Mouse (Mus musculus): Measurements from ENCODE around the gene Spaca3.

The Spaca3 gene

DNA sequence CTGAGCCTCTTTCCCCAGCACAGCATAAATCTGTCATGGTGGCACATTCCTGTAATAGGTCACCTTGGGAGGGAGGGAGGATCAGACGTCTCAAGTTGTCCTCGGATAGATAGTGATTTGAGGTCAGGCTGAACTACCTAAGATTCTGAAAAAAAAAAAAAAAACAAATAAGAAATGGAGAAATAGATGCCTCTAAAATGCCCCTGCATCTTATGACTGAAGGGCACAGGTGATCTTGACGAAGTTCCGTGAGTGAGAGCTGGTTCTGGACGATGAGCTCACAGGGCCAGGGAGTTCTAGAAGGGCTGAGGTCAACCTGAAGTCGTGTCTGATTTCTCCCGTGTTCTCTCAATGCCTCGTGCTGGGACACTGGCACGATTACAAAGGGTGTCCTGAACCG is at the start of gene Spaca3:
Gene Spaca3, plus strand, starts transcription at position 301 of the 400 bp plus-strand sequence.
- DNase-seq = no peak

DNA sequence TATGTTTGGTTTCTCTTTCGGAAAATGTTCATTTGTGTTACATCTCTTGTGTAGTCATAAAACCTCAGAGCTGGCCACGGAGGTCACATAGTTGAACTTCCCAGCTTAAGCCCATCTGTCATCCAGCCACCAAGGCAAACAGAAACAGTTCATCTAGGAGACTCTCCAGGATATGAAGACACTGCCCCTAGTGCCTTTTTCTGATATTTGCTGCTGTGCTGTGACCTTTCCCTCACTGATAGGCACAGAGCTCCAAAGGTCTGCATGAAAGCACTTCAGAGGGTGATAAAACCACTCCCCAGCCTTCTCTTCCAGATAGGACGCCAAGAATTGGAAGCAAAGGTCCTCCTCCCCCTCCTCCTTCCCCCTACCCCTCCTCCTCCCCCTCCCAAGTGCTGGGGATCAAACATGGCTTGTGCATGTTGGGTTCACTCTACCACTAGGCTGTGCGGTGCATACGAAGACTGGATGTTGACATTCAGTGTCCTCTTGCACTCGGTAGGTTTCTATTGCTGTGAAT is 49.6 kb upstream of the Spaca3 start:
- DNase-seq = peak in 1 of 2 experiments; percentile 26

DNA sequence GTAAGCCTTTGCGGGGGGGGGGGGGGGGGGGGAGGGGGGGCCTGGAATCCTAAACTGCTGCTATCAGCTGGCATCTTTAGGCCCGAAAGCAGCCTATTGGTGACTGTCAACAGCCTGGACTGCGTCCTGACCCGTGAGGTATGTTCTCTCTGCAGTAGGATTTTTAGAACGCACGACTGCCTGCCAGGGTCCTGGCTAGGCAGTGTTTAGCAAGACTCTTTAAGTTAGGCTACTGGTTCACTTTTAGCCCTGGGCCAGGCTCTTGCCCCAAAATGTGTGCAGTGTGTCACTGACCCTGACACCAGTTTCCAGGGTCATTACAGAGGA is 48.5 kb upstream of the Spaca3 start:
- no peak for DNase-seq

DNA sequence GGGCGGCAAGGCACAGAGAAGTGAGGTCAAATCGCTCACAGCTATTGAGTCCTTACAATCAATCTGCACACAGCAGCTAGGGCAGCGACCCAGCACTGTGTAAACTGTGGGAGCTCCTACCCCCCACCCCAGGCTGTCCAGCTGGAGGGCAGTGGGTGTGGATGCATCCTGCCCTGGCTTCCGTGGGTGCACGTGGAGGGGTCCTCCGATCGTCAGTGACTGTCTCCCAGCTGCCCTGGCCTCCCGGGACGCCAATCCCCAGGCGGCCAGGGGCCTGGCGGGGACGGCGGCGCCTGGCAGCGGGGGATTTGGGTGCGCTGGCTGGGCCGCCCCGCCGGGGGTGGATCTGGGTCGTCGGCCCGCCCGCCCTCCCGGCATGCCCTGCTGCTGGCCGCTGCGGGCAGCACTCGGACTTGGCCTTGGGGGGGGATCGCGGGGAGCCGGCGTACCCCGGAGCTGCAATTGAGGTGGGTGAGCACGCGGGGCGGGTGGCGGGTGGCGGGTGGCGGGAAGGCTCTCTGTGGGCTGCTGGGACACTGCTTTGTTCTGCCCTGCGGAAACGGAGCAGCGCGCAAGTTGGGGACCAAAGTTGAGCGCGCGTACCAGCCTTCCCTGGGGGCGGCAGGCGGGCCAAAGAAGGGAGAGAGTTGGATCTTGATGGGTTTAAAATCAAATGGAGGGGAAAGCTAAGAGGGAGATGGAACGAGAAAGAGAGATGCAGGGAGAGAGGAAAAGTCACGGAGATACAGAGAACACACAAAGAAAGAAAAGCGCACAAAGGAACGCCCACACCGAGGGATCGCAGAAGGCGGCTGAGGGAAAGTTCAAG is 48.0 kb upstream of the Spaca3 start, which contains the start of gene Tmem98:
Gene Tmem98, plus strand, starts transcription at position 183 of the 829 bp plus-strand sequence.
- DNase-seq = peak; percentile 33 to 34

DNA sequence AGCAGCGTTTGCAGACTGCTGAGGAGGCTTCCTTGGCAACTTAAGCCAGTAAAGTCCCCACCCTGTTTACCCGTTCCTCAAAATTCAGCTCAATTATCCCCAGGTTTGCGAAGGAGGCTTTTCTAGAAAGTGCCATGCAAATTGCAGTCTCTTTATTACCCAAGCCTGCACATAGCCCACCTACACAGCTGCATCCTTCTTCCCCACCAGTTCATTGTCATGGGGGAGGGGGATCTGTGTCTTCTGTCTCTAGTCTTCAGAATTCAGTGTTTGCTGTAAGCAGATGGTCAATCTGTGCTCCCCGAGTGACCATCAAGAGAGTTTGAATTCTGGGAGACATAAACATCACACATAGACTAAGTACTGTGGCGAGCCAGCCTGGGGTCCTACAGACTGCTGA is 47.0 kb upstream of the Spaca3 start:
- DNase-seq = no peak

DNA sequence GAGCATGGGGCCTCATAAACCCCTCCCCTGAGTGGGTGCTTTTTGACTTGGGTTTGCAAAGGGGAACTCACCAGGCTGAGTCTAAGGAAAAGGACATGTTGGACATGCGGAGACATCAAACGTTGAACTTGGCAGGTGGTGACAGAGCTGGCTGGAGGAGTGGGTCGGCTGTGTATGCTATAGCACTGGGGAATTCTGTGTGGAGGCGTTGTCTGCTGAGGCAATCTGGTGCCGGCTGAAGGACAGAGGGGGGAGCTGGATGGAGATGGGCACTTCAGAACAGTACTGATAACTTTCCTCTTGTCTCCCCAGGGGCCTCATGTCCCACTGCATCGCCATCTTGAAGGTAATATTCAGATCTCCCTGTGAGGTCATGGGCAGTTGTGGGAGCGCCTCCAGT is 42.8 kb upstream of the Spaca3 start:
- DNase-seq = no peak

DNA sequence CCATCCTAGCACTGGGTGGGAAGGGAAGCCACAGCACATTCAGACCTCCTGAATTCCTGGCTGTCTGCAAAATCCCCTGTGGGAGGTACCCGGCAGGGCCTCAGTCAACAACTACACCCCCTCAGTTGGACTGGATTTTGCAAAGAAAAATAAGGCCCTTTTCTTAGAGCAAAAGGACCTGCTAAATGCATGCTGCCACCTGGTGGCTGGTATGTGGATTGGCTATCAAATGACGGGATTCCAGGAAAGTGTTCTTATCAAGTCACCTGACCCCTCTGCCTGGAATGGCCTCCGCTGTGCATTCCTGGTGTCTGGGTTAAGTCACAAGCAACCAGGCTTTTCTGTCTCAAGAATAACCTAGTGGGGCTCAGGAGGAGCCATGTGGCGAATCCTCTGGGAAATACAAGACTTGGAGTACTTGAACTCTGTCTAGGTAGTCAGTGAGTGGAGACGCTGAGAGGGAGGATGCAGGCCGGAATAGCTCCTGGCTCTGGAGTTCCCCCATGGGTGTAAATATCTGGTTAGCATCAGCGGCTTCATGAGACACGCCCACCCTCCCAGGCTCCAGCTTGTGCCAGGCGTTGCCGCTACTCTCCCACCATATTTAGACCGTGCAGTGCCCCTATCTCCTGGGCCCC is 40.0 kb upstream of the Spaca3 start:
- peak; percentile 85 to 90 for DNase-seq

DNA sequence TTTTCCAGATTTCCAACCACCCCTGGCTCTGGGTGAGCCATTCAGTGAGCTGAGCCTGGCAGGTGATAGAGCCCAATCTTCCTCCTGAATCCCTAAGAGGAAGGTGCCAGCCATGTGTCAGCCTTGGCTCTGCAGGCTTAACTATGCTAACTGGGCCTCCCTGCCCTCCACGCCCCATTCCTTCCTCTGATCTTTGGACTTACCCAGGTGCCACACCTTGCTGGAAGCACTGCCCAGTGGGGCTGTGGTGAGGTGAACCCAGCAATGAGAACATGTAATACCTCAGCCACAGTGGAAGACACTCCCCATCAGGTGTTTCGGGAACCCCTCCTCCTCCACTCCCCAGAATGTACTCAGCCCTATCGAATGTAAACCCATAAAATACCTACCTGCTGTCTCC is 38.1 kb upstream of the Spaca3 start:
- DNase-seq = peak; percentile 19 to 60

DNA sequence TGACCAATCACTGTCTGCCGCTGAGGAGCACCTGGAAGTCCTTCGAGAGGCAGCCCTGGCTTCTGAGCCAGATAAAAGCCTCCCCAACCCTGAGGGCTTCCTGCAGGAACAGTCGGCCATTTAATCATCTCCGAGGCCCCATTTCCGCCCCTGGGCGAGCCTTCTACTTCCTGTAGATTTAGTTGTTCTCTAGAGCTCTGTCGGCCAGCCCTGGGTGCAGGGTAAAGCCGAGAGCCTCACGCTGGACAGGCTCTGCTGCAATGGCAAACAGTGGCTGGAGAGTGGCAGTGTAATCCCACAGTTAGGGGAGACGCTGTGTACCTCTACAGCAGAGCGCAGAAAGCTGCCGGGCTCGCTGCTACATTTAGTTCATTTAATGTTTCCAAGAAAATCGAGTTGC is 36.9 kb upstream of the Spaca3 start:
- DNase-seq = peak; percentile 35 to 44

DNA sequence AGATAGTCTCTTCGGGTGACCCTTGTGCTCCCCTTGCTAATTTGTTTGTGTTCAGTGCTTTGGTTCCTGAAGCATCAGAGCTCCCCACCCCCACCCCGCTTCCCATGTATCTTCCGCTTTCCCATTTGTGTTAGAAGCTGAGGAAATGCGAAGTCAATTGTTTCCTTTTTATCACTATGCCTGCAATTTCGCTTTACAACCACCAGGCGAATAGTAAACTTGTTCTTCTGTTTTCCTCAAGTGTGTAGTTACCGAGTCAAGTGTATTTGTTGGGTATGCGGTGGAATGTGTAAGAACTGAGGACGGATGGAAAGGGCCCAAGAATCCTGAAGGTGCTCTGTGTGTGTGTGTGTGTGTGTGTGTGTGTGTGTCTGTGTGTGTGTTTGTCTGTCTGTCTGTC is 36.4 kb upstream of the Spaca3 start:
- DNase-seq = no peak

DNA sequence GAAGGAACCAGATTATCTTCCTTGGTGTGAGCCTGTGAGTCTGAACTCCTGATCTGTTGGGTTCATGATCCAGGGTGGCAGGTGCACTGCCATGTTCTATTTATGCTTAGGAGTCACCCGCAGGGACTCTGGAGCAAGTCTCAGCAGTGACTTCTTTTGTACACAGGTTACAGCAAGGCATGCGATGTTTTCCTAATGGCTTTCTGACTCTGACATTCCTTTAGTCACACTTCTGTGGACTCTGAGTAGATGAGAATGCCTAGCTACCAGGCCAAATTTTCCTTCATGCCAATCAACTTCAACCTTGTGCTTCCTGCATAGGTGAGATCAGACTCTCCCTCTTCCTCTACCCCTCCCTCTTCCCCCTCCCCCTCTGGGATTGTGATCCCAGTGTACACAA is 22.8 kb upstream of the Spaca3 start:
- DNase-seq = no peak

DNA sequence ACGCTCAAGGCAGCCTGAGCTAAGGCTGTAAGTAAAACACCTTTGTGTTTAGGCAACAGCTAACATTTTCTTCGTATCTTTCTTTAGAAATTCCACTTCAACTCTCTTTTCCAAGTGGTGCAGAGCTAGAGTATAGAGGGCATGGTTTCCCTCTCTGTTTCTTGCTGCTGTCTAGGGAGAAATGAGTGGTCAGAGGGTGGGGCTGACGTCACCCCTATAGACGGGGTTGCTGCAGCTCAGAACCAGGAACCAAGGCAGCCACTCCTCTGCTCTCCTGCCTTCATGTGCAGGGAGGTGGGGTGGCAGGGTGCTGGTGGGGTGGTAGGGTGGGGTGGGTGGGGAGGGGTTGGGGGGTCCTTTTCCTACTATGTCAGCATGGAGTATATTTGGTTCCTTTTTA is 22.3 kb upstream of the Spaca3 start:
- DNase-seq = no peak

DNA sequence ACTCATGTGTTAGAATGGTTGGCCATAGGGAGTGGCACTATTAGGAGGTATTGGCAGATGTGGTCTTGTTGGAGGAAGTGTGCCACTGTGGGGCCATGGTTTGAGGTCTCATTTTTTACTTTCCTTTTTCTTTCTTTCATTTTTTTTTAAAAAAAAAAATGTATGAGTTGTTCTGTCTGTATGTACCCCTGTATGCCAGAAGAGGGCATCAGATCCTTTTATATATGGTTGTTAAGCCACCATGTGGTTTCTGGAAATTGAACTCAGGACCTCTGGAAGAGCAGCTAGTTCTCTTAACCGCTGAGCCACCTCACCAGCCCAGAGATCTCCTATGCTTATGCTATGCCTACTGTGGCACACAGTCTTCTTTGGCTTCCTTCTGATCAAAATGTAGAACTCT is 19.4 kb upstream of the Spaca3 start:
- no peak for DNase-seq

DNA sequence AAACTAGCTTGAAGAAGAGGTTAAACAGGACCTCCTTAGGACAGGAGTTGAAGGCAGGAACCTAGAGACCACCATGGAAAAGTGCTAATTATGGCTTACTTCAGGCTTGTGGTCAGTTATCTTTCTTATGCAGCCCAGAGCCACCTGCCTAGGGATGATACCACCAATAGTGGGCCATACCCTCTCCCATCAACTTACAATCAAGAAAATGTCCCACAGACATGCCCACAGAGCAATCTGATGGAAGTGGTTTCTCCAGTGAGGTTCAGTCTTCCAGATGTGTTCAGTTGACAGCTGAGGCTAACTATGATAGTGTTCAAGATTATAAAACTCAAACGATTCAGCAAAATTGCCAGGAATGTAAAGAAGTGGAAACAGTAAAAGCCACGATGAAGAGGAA is 14.7 kb upstream of the Spaca3 start:
- no peak for DNase-seq

DNA sequence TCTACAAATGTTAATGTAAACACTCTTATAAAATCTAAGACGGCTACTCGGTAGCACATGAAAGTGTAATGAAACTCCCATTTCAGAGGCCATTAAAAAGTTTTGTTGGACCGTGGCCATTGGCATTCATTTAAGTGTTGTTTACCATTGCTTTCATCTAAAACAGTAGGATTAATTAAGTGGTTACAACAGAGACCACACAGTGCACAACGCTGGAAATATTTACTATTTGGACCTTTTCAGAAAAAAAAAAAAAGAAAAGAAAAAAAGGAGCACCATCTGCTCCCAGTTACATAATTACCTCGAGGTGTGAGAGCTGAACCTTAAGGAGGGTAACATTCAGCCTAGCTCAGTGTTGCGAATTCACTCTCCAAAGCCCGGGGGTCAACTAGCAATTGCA is 12.7 kb upstream of the Spaca3 start:
- no peak for DNase-seq

DNA sequence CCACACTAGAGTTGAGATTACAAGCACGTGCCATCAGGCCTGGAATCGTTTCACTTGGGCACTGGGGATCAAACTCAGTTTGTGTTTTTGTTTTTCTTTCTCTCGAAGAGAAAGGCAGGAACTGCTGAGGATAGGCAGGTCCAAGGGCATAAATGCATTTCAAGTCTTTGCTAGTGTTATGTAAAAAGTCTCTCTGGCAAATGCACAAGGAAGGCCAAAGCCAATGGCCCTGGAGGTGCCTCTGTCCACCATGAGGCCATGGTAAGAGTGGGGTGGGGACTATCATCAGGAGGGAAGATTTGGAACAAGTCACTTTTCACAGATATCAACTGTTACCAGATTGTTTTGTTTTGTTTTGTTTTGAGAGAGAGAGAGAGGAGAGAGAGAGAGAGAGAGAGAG is 12.1 kb upstream of the Spaca3 start:
- no peak for DNase-seq

DNA sequence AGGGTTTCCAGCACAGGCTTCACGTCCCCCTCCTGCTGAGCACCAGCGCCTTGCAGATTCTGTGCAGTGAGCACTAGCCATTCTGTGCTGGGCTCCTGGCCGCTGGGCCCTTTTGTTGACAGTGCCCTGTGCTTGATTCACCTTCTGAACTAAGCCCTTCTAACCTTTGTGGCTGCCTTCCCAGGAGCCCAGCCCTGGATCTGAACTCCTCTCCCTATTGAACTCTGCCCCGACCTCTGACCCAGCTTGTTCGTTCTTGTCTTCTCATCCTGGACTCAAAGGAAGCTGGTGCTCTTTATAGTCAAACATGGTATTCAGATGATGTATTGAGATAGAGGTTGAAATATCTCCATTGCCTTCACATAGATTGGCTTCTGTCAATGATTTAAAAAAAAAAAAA is 10.0 kb upstream of the Spaca3 start:
- no peak for DNase-seq

DNA sequence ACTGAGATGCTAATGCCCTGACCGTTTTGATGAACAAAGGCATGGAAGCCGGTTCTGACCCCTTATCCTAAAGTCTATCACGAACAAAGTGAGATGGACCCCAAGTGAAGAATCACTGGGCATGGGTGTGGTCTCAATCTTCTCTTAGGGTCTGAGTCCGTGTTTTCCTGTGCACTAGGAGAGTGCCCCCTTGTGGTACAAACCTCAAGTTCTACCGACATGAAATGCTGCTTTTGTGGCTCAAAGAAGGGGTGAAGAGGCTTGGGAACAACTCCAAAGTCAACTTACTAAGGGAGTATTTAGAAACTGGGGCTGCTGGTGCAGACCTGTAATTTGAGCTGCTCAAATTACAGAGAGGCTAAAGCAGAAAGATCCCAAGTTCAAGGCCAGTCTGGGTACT is 6.3 kb upstream of the Spaca3 start:
- peak in 1 of 2 experiments; percentile 56 for DNase-seq

DNA sequence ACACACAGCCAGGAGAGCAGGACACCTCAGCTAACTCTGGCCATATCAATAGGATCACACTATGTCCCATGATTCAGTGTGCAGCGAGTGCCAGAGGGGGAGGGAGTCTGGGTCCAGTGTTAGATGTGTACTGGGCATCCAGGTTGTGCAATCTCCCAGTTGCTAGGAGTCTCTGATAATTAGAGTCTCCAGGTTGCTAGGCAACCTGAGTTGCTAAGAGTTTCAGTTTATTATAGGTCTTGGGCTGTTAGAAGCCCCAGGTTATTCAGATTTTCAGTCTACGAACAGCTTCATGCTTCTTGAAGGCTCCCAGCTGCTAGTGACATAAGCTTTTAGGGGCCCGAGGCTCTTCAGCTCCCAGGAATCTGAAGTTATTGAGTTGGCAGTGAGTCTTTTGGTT is 5.2 kb upstream of the Spaca3 start:
- DNase-seq = peak; percentile 50 to 77

DNA sequence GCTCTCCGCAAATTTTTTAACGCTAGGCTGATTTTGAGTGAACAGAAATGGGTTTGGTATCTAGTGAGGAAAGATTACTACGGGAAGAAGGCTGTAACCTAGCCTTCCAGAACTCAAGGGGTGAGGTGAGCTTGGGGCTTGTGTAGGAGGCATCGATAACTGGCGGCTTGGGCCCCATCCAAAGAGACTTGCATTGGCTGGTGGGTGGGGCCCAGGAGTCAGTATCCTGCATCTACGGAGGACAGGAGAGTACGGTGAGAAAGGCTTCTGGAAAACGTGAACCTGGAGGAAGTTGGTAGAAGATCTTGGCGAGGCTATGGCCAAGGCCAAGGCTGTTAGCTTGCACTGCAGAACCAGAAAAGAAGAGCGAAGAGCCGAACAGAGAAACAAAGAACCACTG is 3.7 kb upstream of the Spaca3 start:
- no peak for DNase-seq

DNA sequence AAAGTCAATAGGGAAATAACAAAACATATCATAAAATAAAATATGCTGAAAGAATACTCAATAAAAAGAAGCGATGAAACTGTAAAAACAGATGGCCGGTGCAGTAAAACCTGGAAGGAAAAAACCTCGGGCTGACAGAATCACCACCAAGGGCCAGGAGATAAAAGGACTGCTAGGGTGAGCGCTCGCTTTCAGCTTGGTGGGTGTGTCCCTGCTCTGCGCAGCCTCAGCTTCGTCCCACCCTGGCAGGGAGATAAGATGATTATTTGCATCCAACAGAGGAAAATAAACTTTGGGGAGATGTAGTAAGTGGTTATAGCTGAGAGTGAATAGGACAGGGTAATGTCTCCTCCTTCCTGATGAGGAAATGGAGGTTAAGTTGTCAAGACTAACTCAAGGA is 3.3 kb upstream of the Spaca3 start:
- DNase-seq = no peak

DNA sequence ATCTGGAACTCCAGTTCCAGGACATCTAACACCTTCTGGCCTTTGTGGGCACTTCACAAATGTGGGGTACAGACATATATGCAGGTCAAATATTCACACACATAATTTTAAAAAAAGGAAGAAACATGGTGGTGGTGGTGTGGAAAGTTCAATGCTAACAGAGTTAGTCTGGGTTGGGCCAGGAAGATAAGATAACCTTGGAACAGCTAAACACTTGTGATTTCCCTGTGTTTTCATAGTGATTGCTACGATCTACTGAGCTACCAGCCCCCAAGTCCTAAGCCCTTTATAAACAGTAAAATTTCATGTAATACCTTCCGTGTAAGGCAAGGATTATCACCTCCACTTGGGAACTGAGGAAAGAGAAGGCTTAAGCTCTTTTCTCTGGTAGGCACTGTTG is 1.3 kb upstream of the Spaca3 start:
- DNase-seq = no peak

DNA sequence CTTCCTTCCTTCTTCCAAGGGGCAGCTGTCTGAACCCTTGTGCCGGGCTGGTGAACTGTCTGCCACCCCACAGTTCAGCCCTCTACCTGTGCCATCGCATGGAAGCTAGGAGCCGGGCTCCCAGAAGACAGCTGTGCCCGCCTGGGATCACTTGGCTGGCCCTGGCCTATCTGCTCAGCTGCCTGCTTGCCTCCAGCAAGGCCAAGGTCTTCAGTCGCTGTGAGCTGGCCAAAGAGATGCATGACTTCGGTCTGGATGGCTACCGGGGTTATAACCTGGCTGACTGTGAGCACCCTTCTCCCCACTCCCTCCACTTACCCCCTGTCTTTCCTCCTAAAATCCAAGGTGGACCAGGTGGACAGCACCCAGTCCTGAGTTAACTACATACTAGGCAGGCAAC is 4.8 kb downstream of the Spaca3 start:
- no peak for DNase-seq

DNA sequence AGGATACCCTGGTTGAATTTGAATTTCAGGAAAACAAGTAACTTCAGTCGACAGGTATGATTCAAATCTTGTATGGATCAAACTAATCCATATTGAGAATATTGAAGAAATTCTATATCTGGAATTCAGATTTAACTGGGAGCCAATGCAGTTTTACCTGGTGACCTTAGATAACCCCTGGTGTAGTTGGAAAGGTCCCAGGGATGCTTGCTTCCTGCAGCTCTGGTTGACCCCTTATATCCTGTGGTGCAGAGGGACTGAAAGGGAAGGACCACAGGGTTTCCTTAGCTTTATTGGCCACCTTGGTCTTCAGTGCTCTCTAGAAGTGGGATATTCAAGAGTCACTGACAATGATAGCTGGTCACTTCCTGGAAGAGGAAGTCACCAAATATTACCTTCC is 9.9 kb downstream of the Spaca3 start:
- no peak for DNase-seq

Data from lung, adult 18-20 months (tissue).